Mouse (Mus musculus) embryonic fibroblast, embryonic 13.5 days (primary cell): Measurements from ENCODE around the gene Ift80.

ENCODE experiments used
- CTCF ChIP-seq: IDR thresholded peaks from 2 replicates; pipeline ENCODE4 v1.5.1; 2011; ENCODE audit warnings: mild to moderate bottlenecking, control low read depth, low read length, moderate library complexity, borderline replicate concordance; ENCODE audit not compliant: insufficient read depth
- POLR2A ChIP-seq: IDR thresholded peaks from 2 replicates; pipeline ENCODE4 v1.6.1; 2011; ENCODE audit warnings: low read depth, mild to moderate bottlenecking, control low read depth, low read length, moderate library complexity

GRCm38 (mm10) chr3:68936709-68937108, 67.7 kb downstream of the Ift80 start:
- TF ChIP-seq POLR2A (no peak), CTCF (no peak)
